Mouse (Mus musculus) kidney, embryonic 14.5 days (tissue): ENCODE results near the gene Eif4enif1. TPM values are rescaled to one million over a fixed set of nuclear protein-coding genes. Genes with fewer than 3 reads are reported as not detected.
A peak's percentile ranks its signal among the peaks of the same experiment; 100 is the strongest.

Source experiments
- ATAC-seq: fragments of 200-750 bp; cut with Nextera tagmentation; 2 replicates; pipeline ENCODE4 v1.8.0; 2017; ENCODE audit warnings: moderate number of reproducible peaks, mild to moderate bottlenecking, moderate TSS enrichment, moderate library complexity; ENCODE audit not compliant: low FRiP score, low TSS enrichment
- H3K27ac ChIP-seq: fragments of 300-500 bp; sonication (generic); 2 replicates; pipeline ENCODE4 v1.5.1; 2014; ENCODE audit warnings: low read depth, mild to moderate bottlenecking, low read length, moderate library complexity, mixed read lengths
- H3K27me3 ChIP-seq: fragments of 300-500 bp; sonication (generic); 2 replicates; pipeline ENCODE4 v1.6.1; 2014; ENCODE audit warnings: mild to moderate bottlenecking, low read length; ENCODE audit not compliant: control insufficient read depth, insufficient read depth
- H3K36me3 ChIP-seq: fragments of 300-500 bp; sonication (generic); 2 replicates; pipeline ENCODE4 v1.6.1; 2014; ENCODE audit warnings: low read length, mixed read lengths; ENCODE audit not compliant: control insufficient read depth, insufficient read depth
- H3K4me1 ChIP-seq: fragments of 300-500 bp; sonication (generic); 2 replicates; pipeline ENCODE4 v1.6.1; 2014; ENCODE audit warnings: low read length, mixed read lengths; ENCODE audit not compliant: control insufficient read depth, insufficient read depth
- H3K4me2 ChIP-seq: fragments of 300-500 bp; sonication (generic); replicated peaks from 2 replicates; pipeline ENCODE4 v1.6.1; 2014; ENCODE audit warnings: low read depth, mild to moderate bottlenecking, low read length
- H3K4me3 ChIP-seq: fragments of 300-500 bp; sonication (generic); 2 replicates; pipeline ENCODE4 v1.5.1; 2014; ENCODE audit warnings: mild to moderate bottlenecking, low read length
- H3K9ac ChIP-seq: fragments of 300-500 bp; sonication (generic); 2 replicates; pipeline ENCODE4 v1.6.1; 2014; ENCODE audit warnings: low read depth, mild to moderate bottlenecking, low read length, moderate library complexity
- H3K9me3 ChIP-seq: fragments of 300-500 bp; sonication (generic); 2 replicates; pipeline ENCODE4 v1.6.1; 2016; ENCODE audit warnings: low read length; ENCODE audit not compliant: control insufficient read depth
- WGBS: fragments of 180-500 bp; shearing (Covaris S2); extraction: QIAGEN DNeasy Blood & Tissue Kit; methylation state at CpG from one replicate; pipeline ENCODE4 v1.1.7; 2014; 5-methylcytosine and 5-hydroxymethylcytosine counted together
- polyA plus RNA-seq: library from polyadenylated mRNA; unstranded; fragments of >200 nt; fragmentation: Nextera tagmentation; extraction: Ambion mirVana; gene quantifications from 2 replicates; pipeline ENCODE4 v1.2.1, GENCODE M21; 2014

Gene Eif4enif1
- polyA plus RNA-seq, 1 experiment from 2014 or later, result 65.8 TPM

GRCm38 (mm10) chr11:3235277-3235676 lies 33.1 kb downstream of the Eif4enif1 start:
- 82% methylated on average over 5 of the region's 5 CpGs for WGBS
- H3K4me3 ChIP-seq, result no peak overlapping the region
- no peaks in the 10 kb centered on the region for H3K27me3 ChIP-seq
- H3K4me1 ChIP-seq, result no peaks in the 10 kb centered on the region
- no peak overlapping the region for H3K27ac ChIP-seq
- H3K4me2 ChIP-seq, result no peak overlapping the region
- ATAC-seq, result no peak
- peaks cover 83% of the 10 kb centered on the region for H3K36me3 ChIP-seq
- no peak overlapping the region for H3K9ac ChIP-seq
- H3K9me3 ChIP-seq, result no peaks in the 10 kb centered on the region

GRCm38 (mm10) chr11:3242395-3242794 lies 40.2 kb downstream of the Eif4enif1 start:
- Histone ChIP-seq H3K27me3 (no peaks in the 10 kb centered on the region), H3K4me2 (no peak overlapping the region), H3K27ac (no peak overlapping the region), H3K4me3 (no peak overlapping the region), H3K36me3 (peaks cover 92% of the 10 kb centered on the region), H3K9ac (no peak overlapping the region), H3K4me1 (no peaks in the 10 kb centered on the region), H3K9me3 (no peaks in the 10 kb centered on the region)
- no peak for ATAC-seq
- 91% methylated on average over 7 of the region's 7 CpGs for WGBS

GRCm38 (mm10) chr11:3243771-3244170 lies 41.6 kb downstream of the Eif4enif1 start:
- no peak overlapping the region for H3K9ac ChIP-seq
- peaks cover 96% of the 10 kb centered on the region for H3K36me3 ChIP-seq
- 77% methylated on average over 4 of the region's 4 CpGs for WGBS
- H3K9me3 ChIP-seq, result no peaks in the 10 kb centered on the region
- no peaks in the 10 kb centered on the region for H3K27me3 ChIP-seq
- H3K27ac ChIP-seq, result no peak overlapping the region
- H3K4me1 ChIP-seq, result no peaks in the 10 kb centered on the region
- no peak overlapping the region for H3K4me3 ChIP-seq
- no peak overlapping the region for H3K4me2 ChIP-seq
- no peak for ATAC-seq

GRCm38 (mm10) chr11:3247387-3247786 lies 45.2 kb downstream of the Eif4enif1 start:
- H3K36me3 ChIP-seq, result peaks cover 93% of the 10 kb centered on the region
- no peaks in the 10 kb centered on the region for H3K9me3 ChIP-seq
- no peaks in the 10 kb centered on the region for H3K4me1 ChIP-seq
- ATAC-seq, result no peak
- H3K27me3 ChIP-seq, result no peaks in the 10 kb centered on the region
- 94% methylated on average over 2 of the region's 2 CpGs for WGBS
- no peak overlapping the region for H3K4me2 ChIP-seq
- no peak overlapping the region for H3K27ac ChIP-seq
- no peak overlapping the region for H3K4me3 ChIP-seq
- no peak overlapping the region for H3K9ac ChIP-seq

- ATAC-seq, result no peak
- Histone ChIP-seq H3K36me3 (peaks cover 84% of the 10 kb centered on the region), H3K27me3 (no peaks in the 10 kb centered on the region), H3K27ac (no peak overlapping the region), H3K4me1 (no peaks in the 10 kb centered on the region), H3K9me3 (no peaks in the 10 kb centered on the region), H3K4me2 (no peak overlapping the region), H3K4me3 (no peak overlapping the region), H3K9ac (no peak overlapping the region)
- WGBS, result 94% methylated on average over 1 of the region's 1 CpGs
Observed at GRCm38 (mm10) chr11:3259537-3259936, 57.3 kb downstream of the Eif4enif1 start.

GRCm38 (mm10) chr11:3265291-3266078 lies 63.3 kb downstream of the Eif4enif1 start:
- peaks cover 10% of the 10 kb centered on the region; the same call in 1 of the 2 replicates for H3K4me1 ChIP-seq
- 2% methylated on average over 26 of the region's 26 CpGs for WGBS
- H3K9ac ChIP-seq, result peak overlapping the region; percentile 98

GRCm38 (mm10) chr11:3266079-3266685 lies 64.0 kb downstream of the Eif4enif1 start, which contains the start of gene Drg1:
Gene Drg1 (minus strand): TSS chr11:3266415.
- WGBS, result under 1% methylated on average over 72 of the region's 72 CpGs
- peak within 1 kb of the TSS; percentile 98 for H3K9ac ChIP-seq
- peak within 1 kb of the TSS; percentile 67 for H3K4me2 ChIP-seq
- H3K36me3 ChIP-seq, result peaks cover 26% of the 10 kb centered on the region
- H3K4me3 ChIP-seq, result peak within 1 kb of the TSS; percentile 94
- H3K27me3 ChIP-seq, result no peaks in the 10 kb centered on the region
- H3K4me1 ChIP-seq, result peaks cover 10% of the 10 kb centered on the region; the same call in 1 of the 2 replicates
- ATAC-seq, result peak; percentile 99
- H3K27ac ChIP-seq, result peak within 1 kb of the TSS; percentile 96
- no peaks in the 10 kb centered on the region for H3K9me3 ChIP-seq

More at GRCm38 (mm10) chr11:3265291-3266078, 63.3 kb downstream of the Eif4enif1 start:
- Histone ChIP-seq H3K36me3 (peaks cover 31% of the 10 kb centered on the region), H3K4me2 (peak overlapping the region; percentile 67), H3K9me3 (no peaks in the 10 kb centered on the region), H3K4me3 (peak overlapping the region; percentile 94), H3K27me3 (no peaks in the 10 kb centered on the region), H3K27ac (peak overlapping the region; percentile 96)
- ATAC-seq, result peak; percentile 14; the same call in 1 of the 2 replicates

- 62% methylated on average over 7 of the region's 7 CpGs for WGBS
- ATAC-seq, result no peak; the same call in 1 of the 2 replicates
Observed at GRCm38 (mm10) chr11:3267133-3267532, 64.9 kb downstream of the Eif4enif1 start.

GRCm38 (mm10) chr11:3269241-3269640 lies 67.0 kb downstream of the Eif4enif1 start:
- ATAC-seq, result no peak
- H3K36me3 ChIP-seq, result no peaks in the 10 kb centered on the region
- H3K9me3 ChIP-seq, result no peaks in the 10 kb centered on the region
- WGBS, result 14% methylated on average over 4 of the region's 4 CpGs
- no peaks in the 10 kb centered on the region for H3K27me3 ChIP-seq
- no peak overlapping the region for H3K4me2 ChIP-seq
- H3K27ac ChIP-seq, result no peak overlapping the region
- no peak overlapping the region for H3K9ac ChIP-seq
- no peak overlapping the region for H3K4me3 ChIP-seq
- peaks cover 10% of the 10 kb centered on the region; the same call in 1 of the 2 replicates for H3K4me1 ChIP-seq

More at GRCm38 (mm10) chr11:3267133-3267532, 64.9 kb downstream of the Eif4enif1 start:
- peak overlapping the region; percentile 94 for H3K4me3 ChIP-seq
- H3K36me3 ChIP-seq, result peaks cover 17% of the 10 kb centered on the region
- H3K9ac ChIP-seq, result peak overlapping the region; percentile 98
- no peaks in the 10 kb centered on the region for H3K27me3 ChIP-seq
- H3K9me3 ChIP-seq, result no peaks in the 10 kb centered on the region
- peak overlapping the region; percentile 96; the same call in 1 of the 2 replicates for H3K27ac ChIP-seq
- peak overlapping the region; percentile 53 for H3K4me2 ChIP-seq
- H3K4me1 ChIP-seq, result peaks cover 10% of the 10 kb centered on the region; the same call in 1 of the 2 replicates
